Mouse (Mus musculus) limb, embryonic 11.5 days (tissue): ENCODE measurements around the gene Usp30. TPM values are rescaled to one million over a fixed set of nuclear protein-coding genes. Genes with fewer than 3 reads are reported as not detected.

Experiments
- ATAC-seq: fragments of 200-750 bp; cut with Nextera tagmentation; 2 replicates; pipeline ENCODE4 v1.8.0; 2017; ENCODE audit warnings: low read depth; ENCODE audit not compliant: insufficient number of reproducible peaks, low FRiP score, low TSS enrichment
- DNase-seq: peaks from one replicate; pipeline ENCODE4 v3.0.0-alpha.2; 2015; ENCODE audit warnings: low spot score
- H3K27ac ChIP-seq: fragments of 300-500 bp; sonication (generic); replicated peaks from 2 replicates; pipeline ENCODE4 v1.5.1; 2014; ENCODE audit warnings: low read depth, mild to moderate bottlenecking, low read length
- H3K27me3 ChIP-seq: fragments of 300-500 bp; sonication (generic); 2 replicates; pipeline ENCODE4 v1.6.1; 2014; ENCODE audit warnings: mild to moderate bottlenecking, low read length, mixed read lengths; ENCODE audit not compliant: control insufficient read depth, insufficient read depth
- H3K36me3 ChIP-seq: fragments of 300-500 bp; sonication (generic); 2 replicates; pipeline ENCODE4 v1.6.1; 2014; ENCODE audit warnings: mild to moderate bottlenecking, low read length, moderate library complexity, mixed read lengths; ENCODE audit not compliant: control insufficient read depth, insufficient read depth
- H3K4me1 ChIP-seq: fragments of 300-500 bp; sonication (generic); 2 replicates; pipeline ENCODE4 v1.6.1; 2014; ENCODE audit warnings: low read length, mixed read lengths; ENCODE audit not compliant: control insufficient read depth, insufficient read depth
- H3K4me2 ChIP-seq: fragments of 300-500 bp; sonication (generic); 2 replicates; pipeline ENCODE4 v1.6.1; 2014; ENCODE audit warnings: low read depth, mild to moderate bottlenecking, moderate library complexity; ENCODE audit not compliant: severe bottlenecking
- H3K4me3 ChIP-seq: fragments of 300-500 bp; sonication (generic); 2 replicates; pipeline ENCODE4 v1.5.1; 2014; ENCODE audit warnings: low read depth, low read length
- H3K9ac ChIP-seq: fragments of 300-500 bp; sonication (generic); 2 replicates; pipeline ENCODE4 v1.6.1; 2014; ENCODE audit warnings: mild to moderate bottlenecking, low read length
- H3K9me3 ChIP-seq: fragments of 300-500 bp; sonication (generic); 2 replicates; pipeline ENCODE4 v1.6.1; 2016; ENCODE audit warnings: low read length; ENCODE audit not compliant: control insufficient read depth
- WGBS: fragments of 180-500 bp; shearing (Covaris S2); extraction: QIAGEN DNeasy Blood & Tissue Kit; methylation state at CpG from one replicate; pipeline ENCODE4 v1.1.7; 2014; 5-methylcytosine and 5-hydroxymethylcytosine counted together
- polyA plus RNA-seq: library from polyadenylated mRNA; unstranded; fragments of >200 nt; fragmentation: Nextera tagmentation; extraction: Ambion mirVana; gene quantifications from 2 replicates; pipeline ENCODE4 v1.2.1, GENCODE M21; 2014

Usp30 gene
- polyA plus RNA-seq, 1 experiment from 2014 or later = 11.7 TPM

GRCm38 (mm10) chr5:114126008-114126407 lies 60.7 kb downstream of the Usp30 start:
- Histone ChIP-seq H3K4me2 (no peak overlapping the region), H3K27ac (no peak overlapping the region), H3K9me3 (no peaks in the 10 kb centered on the region), H3K36me3 (0 out of 2 replicates have a peak, but pooled peaks cover 2% of the 10 kb centered on the region), H3K4me3 (no peak overlapping the region), H3K9ac (no peak overlapping the region), H3K27me3 (no peaks in the 10 kb centered on the region), H3K4me1 (no peaks in the 10 kb centered on the region)
- 95% methylated on average over 3 of the region's 3 CpGs for WGBS
- ATAC-seq (no peak), DNase-seq (no peak)

GRCm38 (mm10) chr5:114126499-114127244 lies 61.4 kb downstream of the Usp30 start:
- peak overlapping the region; percentile 85; the same call in 1 of the 2 replicates for H3K4me2 ChIP-seq
- DNase-seq = no peak
- H3K4me3 ChIP-seq = no peak overlapping the region
- no peak overlapping the region for H3K9ac ChIP-seq
- no peak for ATAC-seq
- peaks cover 3% of the 10 kb centered on the region; the same call in 1 of the 2 replicates for H3K4me1 ChIP-seq
- 0 out of 2 replicates have a peak, but pooled peaks cover 2% of the 10 kb centered on the region for H3K36me3 ChIP-seq
- no peak overlapping the region for H3K27ac ChIP-seq
- no peaks in the 10 kb centered on the region for H3K27me3 ChIP-seq
- 90% methylated on average over 7 of the region's 7 CpGs for WGBS
- H3K9me3 ChIP-seq = no peaks in the 10 kb centered on the region

- H3K9ac ChIP-seq = peak within 1 kb of the TSS; percentile 76
- DNase-seq (peak; percentile 97), ATAC-seq (0 out of 2 replicates have a peak, but pooled peaks have one; percentile 11)
- peak within 1 kb of the TSS; percentile 85 for H3K4me2 ChIP-seq
- no peaks in the 10 kb centered on the region for H3K27me3 ChIP-seq
- H3K4me1 ChIP-seq = peaks cover 9% of the 10 kb centered on the region
- H3K27ac ChIP-seq = peak within 1 kb of the TSS; percentile 84
- peak within 1 kb of the TSS; percentile 63 for H3K4me3 ChIP-seq
- H3K9me3 ChIP-seq = no peaks in the 10 kb centered on the region
- WGBS = under 1% methylated on average over 69 of the region's 69 CpGs
- 0 out of 2 replicates have a peak, but pooled peaks cover 2% of the 10 kb centered on the region for H3K36me3 ChIP-seq
Observed at GRCm38 (mm10) chr5:114127374-114128349, 62.4 kb downstream of the Usp30 start, which contains the start of gene Alkbh2. Gene Alkbh2 (minus strand): TSS chr5:114128218.

GRCm38 (mm10) chr5:114129550-114130210 lies 64.4 kb downstream of the Usp30 start:
- H3K9ac ChIP-seq = 0 out of 2 replicates have a peak overlapping the region, but pooled peaks have one; percentile 70
- no peaks in the 10 kb centered on the region for H3K27me3 ChIP-seq
- H3K36me3 ChIP-seq = no peaks in the 10 kb centered on the region
- peaks cover 10% of the 10 kb centered on the region for H3K4me1 ChIP-seq
- no peaks in the 10 kb centered on the region for H3K9me3 ChIP-seq
- no peak for DNase-seq
- 80% methylated on average over 15 of the region's 15 CpGs for WGBS
- peak overlapping the region; percentile 84 for H3K4me2 ChIP-seq
- no peak overlapping the region for H3K27ac ChIP-seq
- ATAC-seq = no peak
- peak overlapping the region; percentile 71 for H3K4me3 ChIP-seq

- Histone ChIP-seq H3K4me3 (peak within 1 kb of the TSS; percentile 71), H3K36me3 (no peaks in the 10 kb centered on the region), H3K4me2 (peak within 1 kb of the TSS; percentile 84), H3K9ac (peak within 1 kb of the TSS; percentile 70), H3K4me1 (peaks cover 10% of the 10 kb centered on the region), H3K27ac (0 out of 2 replicates have a peak within 1 kb of the TSS, but pooled peaks have one; percentile 30), H3K27me3 (no peaks in the 10 kb centered on the region), H3K9me3 (no peaks in the 10 kb centered on the region)
- peak; percentile 32 for ATAC-seq
- DNase-seq = peak; percentile 87
- 1% methylated on average over 27 of the region's 29 CpGs for WGBS
Observed at GRCm38 (mm10) chr5:114130211-114130605, 64.9 kb downstream of the Usp30 start, which contains the start of gene Ung. Gene Ung (plus strand): TSS chr5:114130386.

GRCm38 (mm10) chr5:114130698-114131520 lies 65.6 kb downstream of the Usp30 start:
- under 1% methylated on average over 84 of the region's 87 CpGs for WGBS
- peak overlapping the region; percentile 84 for H3K4me2 ChIP-seq
- H3K4me1 ChIP-seq = peaks cover 10% of the 10 kb centered on the region
- H3K27me3 ChIP-seq = no peaks in the 10 kb centered on the region
- H3K9me3 ChIP-seq = no peaks in the 10 kb centered on the region
- peak overlapping the region; percentile 71 for H3K4me3 ChIP-seq
- H3K27ac ChIP-seq = 0 out of 2 replicates have a peak overlapping the region, but pooled peaks have one; percentile 30
- DNase-seq (peak; percentile 96), ATAC-seq (peak; percentile 97)
- H3K9ac ChIP-seq = peak overlapping the region; percentile 70
- H3K36me3 ChIP-seq = no peaks in the 10 kb centered on the region

GRCm38 (mm10) chr5:114131521-114131840 lies 66.2 kb downstream of the Usp30 start:
- no peaks in the 10 kb centered on the region for H3K27me3 ChIP-seq
- peak overlapping the region; percentile 84 for H3K4me2 ChIP-seq
- no peaks in the 10 kb centered on the region for H3K36me3 ChIP-seq
- 0 out of 2 replicates have a peak overlapping the region, but pooled peaks have one; percentile 30 for H3K27ac ChIP-seq
- ATAC-seq = no peak
- H3K4me1 ChIP-seq = peaks cover 10% of the 10 kb centered on the region
- no peak for DNase-seq
- WGBS = 0% methylated on average over 15 of the region's 15 CpGs
- peak overlapping the region; percentile 71 for H3K4me3 ChIP-seq
- H3K9ac ChIP-seq = peak overlapping the region; percentile 70
- H3K9me3 ChIP-seq = no peaks in the 10 kb centered on the region
